Mouse (Mus musculus): ENCODE results near the gene Pde2a. TPM values are rescaled to one million over a fixed set of nuclear protein-coding genes. Genes with fewer than 3 reads are reported as not detected.

Pde2a gene
- polyA plus RNA-seq, 1 experiment from 2014 or later = 16.4 TPM

- Histone ChIP-seq H3K36me3 (ENCODE audit: control insufficient read depth, insufficient read depth, low read length) (no peaks in the 10 kb centered on the region), H3K4me1 (replicated peaks; ENCODE audit: control insufficient read depth, insufficient read depth, low read length) (peaks cover 23% of the 10 kb centered on the region), H3K9ac (ENCODE audit: low read length) (no peak overlapping the region), H3K4me3 (ENCODE audit: low read depth, low read length) (no peak overlapping the region), H3K27ac (ENCODE audit: low read depth) (peak overlapping the region; percentile 20; the same call in 1 of the 2 replicates), H3K4me2 (ENCODE audit: low read length) (no peak overlapping the region), H3K9me3 (ENCODE audit: control insufficient read depth, low read length) (no peaks in the 10 kb centered on the region), H3K27me3 (replicated peaks; ENCODE audit: control insufficient read depth, insufficient read depth, low read length) (no peaks in the 10 kb centered on the region)
- ATAC-seq (replicated peaks; ENCODE audit: low FRiP score, low TSS enrichment, low read depth) (no peak), DNase-seq (ENCODE audit: low spot score) (no peak)
- 15% methylated on average over 14 of the region's 14 CpGs for WGBS
These were observed 43.9 kb downstream of the Pde2a start for GRCm38 (mm10) chr7:101465392-101465791.

DNA sequence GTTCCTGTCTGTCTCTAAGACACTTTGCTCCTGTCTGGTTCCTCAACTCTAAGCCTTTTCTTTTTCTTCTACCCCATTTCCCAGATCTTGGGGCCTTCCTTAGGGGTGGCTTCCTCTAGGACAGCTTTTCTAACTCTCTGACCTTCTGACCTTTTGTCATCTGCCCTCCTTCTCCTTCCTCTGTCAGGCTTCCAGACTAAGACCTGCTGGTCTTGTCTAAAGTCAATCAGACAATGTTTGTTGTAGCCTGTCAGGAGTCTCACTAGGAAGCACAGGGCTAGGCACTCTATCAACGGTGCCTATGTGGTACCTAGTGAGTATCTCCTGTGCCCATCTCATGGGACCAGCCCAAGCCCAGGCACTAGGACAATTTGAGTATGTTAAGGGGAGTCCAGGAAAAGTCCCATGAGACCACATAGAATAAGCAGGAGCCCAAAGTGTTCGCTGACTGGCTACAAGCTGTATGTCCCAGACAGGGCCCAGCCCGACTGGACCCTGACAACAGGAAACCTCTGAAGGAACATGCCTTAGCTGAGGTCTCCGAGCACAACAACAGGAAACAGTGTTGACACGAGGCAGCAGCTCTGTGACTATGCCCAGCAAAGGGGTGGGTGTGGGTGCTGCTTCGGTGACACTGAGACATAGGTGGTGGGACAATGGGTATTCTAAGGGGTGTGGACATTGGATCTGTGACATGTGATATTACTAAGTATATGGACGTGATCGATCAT lies 44.5 kb downstream of the Pde2a start:
- Histone ChIP-seq H3K9me3 (ENCODE audit: control insufficient read depth, low read length) (no peaks in the 10 kb centered on the region), H3K27ac (ENCODE audit: low read depth) (peak overlapping the region; percentile 20; the same call in 1 of the 2 replicates), H3K4me1 (replicated peaks; ENCODE audit: control insufficient read depth, insufficient read depth, low read length) (peaks cover 21% of the 10 kb centered on the region), H3K27me3 (replicated peaks; ENCODE audit: control insufficient read depth, insufficient read depth, low read length) (no peaks in the 10 kb centered on the region), H3K36me3 (ENCODE audit: control insufficient read depth, insufficient read depth, low read length) (no peaks in the 10 kb centered on the region), H3K4me3 (ENCODE audit: low read depth, low read length) (no peak overlapping the region), H3K4me2 (ENCODE audit: low read length) (no peak overlapping the region), H3K9ac (ENCODE audit: low read length) (no peak overlapping the region)
- WGBS = 78% methylated on average over 8 of the region's 8 CpGs
- DNase-seq (ENCODE audit: low spot score) (no peak), ATAC-seq (replicated peaks; ENCODE audit: low FRiP score, low TSS enrichment, low read depth) (no peak)

- ATAC-seq (replicated peaks; ENCODE audit: low FRiP score, low TSS enrichment, low read depth) = no peak
- Histone ChIP-seq H3K27me3 (replicated peaks; ENCODE audit: control insufficient read depth, insufficient read depth, low read length) (no peaks in the 10 kb centered on the region), H3K27ac (ENCODE audit: low read depth) (no peak overlapping the region), H3K4me1 (replicated peaks; ENCODE audit: control insufficient read depth, insufficient read depth, low read length) (peaks cover 21% of the 10 kb centered on the region), H3K9me3 (ENCODE audit: control insufficient read depth, low read length) (no peaks in the 10 kb centered on the region), H3K4me2 (ENCODE audit: low read length) (no peak overlapping the region), H3K36me3 (ENCODE audit: control insufficient read depth, insufficient read depth, low read length) (no peaks in the 10 kb centered on the region), H3K9ac (ENCODE audit: low read length) (no peak overlapping the region), H3K4me3 (ENCODE audit: low read depth, low read length) (no peak overlapping the region)
- WGBS = 87% methylated on average over 6 of the region's 6 CpGs
- no peak for DNase-seq (ENCODE audit: low spot score)
These were observed 45.1 kb downstream of the Pde2a start for GRCm38 (mm10) chr7:101466581-101467081.

DNA sequence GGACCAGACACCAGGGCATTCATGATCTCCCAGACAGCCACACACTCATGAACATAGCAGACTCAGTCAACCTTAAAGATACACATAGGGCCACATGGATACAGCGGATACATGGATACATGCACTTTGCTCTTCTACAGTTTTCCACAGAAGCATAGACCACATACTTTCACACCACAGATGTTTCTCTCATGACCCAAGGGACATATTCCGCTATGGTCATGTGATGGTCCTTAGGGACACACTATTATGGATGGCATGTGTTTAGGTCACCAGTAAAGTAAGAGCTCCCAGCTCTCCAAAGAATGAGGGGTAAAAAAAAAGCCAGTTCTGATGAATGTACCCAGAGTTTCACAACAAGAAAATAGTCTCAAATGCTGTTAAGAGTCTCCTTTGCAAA lies 49.9 kb downstream of the Pde2a start:
- ATAC-seq (replicated peaks; ENCODE audit: low FRiP score, low TSS enrichment, low read depth) (no peak), DNase-seq (ENCODE audit: low spot score) (no peak)
- H3K4me3 ChIP-seq (ENCODE audit: low read depth, low read length) = no peak overlapping the region
- H3K4me2 ChIP-seq (ENCODE audit: low read length) = no peak overlapping the region
- WGBS = 95% methylated on average over 2 of the region's 2 CpGs
- no peaks in the 10 kb centered on the region for H3K9me3 ChIP-seq (ENCODE audit: control insufficient read depth, low read length)
- no peaks in the 10 kb centered on the region for H3K36me3 ChIP-seq (ENCODE audit: control insufficient read depth, insufficient read depth, low read length)
- no peak overlapping the region for H3K9ac ChIP-seq (ENCODE audit: low read length)
- H3K27me3 ChIP-seq (replicated peaks; ENCODE audit: control insufficient read depth, insufficient read depth, low read length) = no peaks in the 10 kb centered on the region
- peaks cover 9% of the 10 kb centered on the region for H3K4me1 ChIP-seq (replicated peaks; ENCODE audit: control insufficient read depth, insufficient read depth, low read length)
- H3K27ac ChIP-seq (ENCODE audit: low read depth) = no peak overlapping the region

GRCm38 (mm10) chr7:101471968-101472480 lies 50.5 kb downstream of the Pde2a start:
- H3K9me3 ChIP-seq (ENCODE audit: control insufficient read depth, low read length) = no peaks in the 10 kb centered on the region
- no peak overlapping the region for H3K4me2 ChIP-seq (ENCODE audit: low read length)
- H3K9ac ChIP-seq (ENCODE audit: low read length) = no peak overlapping the region
- no peak overlapping the region for H3K27ac ChIP-seq (ENCODE audit: low read depth)
- no peaks in the 10 kb centered on the region for H3K27me3 ChIP-seq (replicated peaks; ENCODE audit: control insufficient read depth, insufficient read depth, low read length)
- H3K36me3 ChIP-seq (ENCODE audit: control insufficient read depth, insufficient read depth, low read length) = no peaks in the 10 kb centered on the region
- H3K4me1 ChIP-seq (replicated peaks; ENCODE audit: control insufficient read depth, insufficient read depth, low read length) = peaks cover 4% of the 10 kb centered on the region; the same call in 1 of the 2 replicates
- ATAC-seq (replicated peaks; ENCODE audit: low FRiP score, low TSS enrichment, low read depth) (no peak), DNase-seq (ENCODE audit: low spot score) (no peak)
- no peak overlapping the region for H3K4me3 ChIP-seq (ENCODE audit: low read depth, low read length)
- 68% methylated on average over 3 of the region's 3 CpGs for WGBS

GRCm38 (mm10) chr7:101472598-101473558 lies 51.4 kb downstream of the Pde2a start:
- H3K4me2 ChIP-seq (ENCODE audit: low read length) = no peak overlapping the region
- H3K27ac ChIP-seq (ENCODE audit: low read depth) = no peak overlapping the region
- H3K4me3 ChIP-seq (ENCODE audit: low read depth, low read length) = no peak overlapping the region
- H3K4me1 ChIP-seq (replicated peaks; ENCODE audit: control insufficient read depth, insufficient read depth, low read length) = peaks cover 4% of the 10 kb centered on the region; the same call in 1 of the 2 replicates
- no peaks in the 10 kb centered on the region for H3K9me3 ChIP-seq (ENCODE audit: control insufficient read depth, low read length)
- no peaks in the 10 kb centered on the region for H3K36me3 ChIP-seq (ENCODE audit: control insufficient read depth, insufficient read depth, low read length)
- no peak for DNase-seq (ENCODE audit: low spot score)
- WGBS = 39% methylated on average over 10 of the region's 10 CpGs
- no peak for ATAC-seq (replicated peaks; ENCODE audit: low FRiP score, low TSS enrichment, low read depth)
- no peaks in the 10 kb centered on the region for H3K27me3 ChIP-seq (replicated peaks; ENCODE audit: control insufficient read depth, insufficient read depth, low read length)
- no peak overlapping the region for H3K9ac ChIP-seq (ENCODE audit: low read length)

DNA sequence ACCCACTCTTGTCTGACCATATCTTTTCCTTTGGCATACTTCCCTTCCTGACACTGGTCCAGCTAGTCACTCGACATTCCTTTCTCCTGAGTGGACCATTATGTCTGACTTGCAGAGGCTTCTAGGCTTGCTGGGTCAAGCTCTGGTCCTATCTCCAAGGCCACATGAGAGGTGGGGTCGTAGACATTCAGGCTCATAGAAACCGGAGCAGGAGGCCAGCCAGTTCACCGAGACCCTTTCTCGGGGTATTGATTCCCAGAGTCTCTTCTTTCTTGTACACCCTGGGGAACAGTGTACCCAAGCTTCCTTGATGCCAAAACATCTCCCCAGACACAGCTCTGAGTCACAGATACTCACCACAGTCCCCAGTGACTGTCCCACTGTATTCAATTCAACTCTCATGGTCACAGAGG lies 52.9 kb downstream of the Pde2a start:
- Histone ChIP-seq H3K9ac (ENCODE audit: low read length) (no peak overlapping the region), H3K27me3 (replicated peaks; ENCODE audit: control insufficient read depth, insufficient read depth, low read length) (no peaks in the 10 kb centered on the region), H3K4me3 (ENCODE audit: low read depth, low read length) (no peak overlapping the region), H3K36me3 (ENCODE audit: control insufficient read depth, insufficient read depth, low read length) (no peaks in the 10 kb centered on the region), H3K9me3 (ENCODE audit: control insufficient read depth, low read length) (no peaks in the 10 kb centered on the region), H3K4me2 (ENCODE audit: low read length) (no peak overlapping the region), H3K4me1 (replicated peaks; ENCODE audit: control insufficient read depth, insufficient read depth, low read length) (peaks cover 4% of the 10 kb centered on the region; the same call in 1 of the 2 replicates), H3K27ac (ENCODE audit: low read depth) (no peak overlapping the region)
- 80% methylated on average over 5 of the region's 5 CpGs for WGBS
- no peak for DNase-seq (ENCODE audit: low spot score)
- no peak for ATAC-seq (replicated peaks; ENCODE audit: low FRiP score, low TSS enrichment, low read depth)

GRCm38 (mm10) chr7:101476028-101476427 lies 54.5 kb downstream of the Pde2a start:
- Histone ChIP-seq H3K27me3 (replicated peaks; ENCODE audit: control insufficient read depth, insufficient read depth, low read length) (no peaks in the 10 kb centered on the region), H3K4me2 (ENCODE audit: low read length) (no peak overlapping the region), H3K4me1 (replicated peaks; ENCODE audit: control insufficient read depth, insufficient read depth, low read length) (peaks cover 4% of the 10 kb centered on the region; the same call in 1 of the 2 replicates), H3K4me3 (ENCODE audit: low read depth, low read length) (no peak overlapping the region), H3K9me3 (ENCODE audit: control insufficient read depth, low read length) (no peaks in the 10 kb centered on the region), H3K36me3 (ENCODE audit: control insufficient read depth, insufficient read depth, low read length) (no peaks in the 10 kb centered on the region), H3K27ac (ENCODE audit: low read depth) (no peak overlapping the region), H3K9ac (ENCODE audit: low read length) (no peak overlapping the region)
- WGBS = 82% methylated on average over 3 of the region's 3 CpGs
- no peak for ATAC-seq (replicated peaks; ENCODE audit: low FRiP score, low TSS enrichment, low read depth)
- no peak for DNase-seq (ENCODE audit: low spot score)

Measured in intestine, embryonic 14.5 days (tissue).